Mouse (Mus musculus): Measurements from ENCODE around the gene Calml3. TPM values are rescaled to one million over a fixed set of nuclear protein-coding genes. Genes with fewer than 3 reads are reported as not detected.
A peak's percentile ranks its signal among the peaks of the same experiment; 100 is the strongest.
"Not testable (repeated sequence)": the region's sequence is repeated elsewhere in the genome, so short reads cannot be mapped to it uniquely, and the experiment has no call there.

The Calml3 gene
- polyA plus RNA-seq (2021), result 0.15 TPM

DNA sequence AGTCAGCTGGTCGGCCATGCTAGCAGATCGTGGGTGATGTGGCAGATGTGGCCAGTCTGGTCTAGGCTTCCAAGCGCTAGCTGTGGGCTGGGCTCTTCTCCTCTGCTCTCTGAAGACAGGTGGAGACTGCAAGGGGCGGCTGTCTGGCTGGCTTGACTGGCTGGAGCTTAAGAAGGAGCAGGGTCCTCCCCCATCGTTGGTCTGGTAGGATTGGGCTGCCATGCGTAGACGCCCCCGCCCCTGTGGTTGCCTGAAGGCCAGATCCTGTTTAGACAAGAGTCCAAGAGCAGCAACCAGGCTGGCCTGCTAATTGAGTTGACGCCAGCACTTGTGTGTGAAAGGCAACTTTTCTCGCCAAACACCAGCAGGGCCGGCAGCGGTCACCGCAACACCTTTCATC is at the start of gene Calml3:
Calml3 (minus strand) TSS at position 131 of the 400 bp plus-strand sequence.
- no peak for TF ChIP-seq CTCF (IDR thresholded peaks at IDR 0.05)
- ChIA-PET CTCF (no interaction called here), POLR2A (no interaction called here)
- in situ Hi-C loops (cut with MboI; ENCODE audit: low pct_unique_long_range_greater_than_20kb), result no loop called here
- no peak for ATAC-seq
- no peak for DNase-seq (ENCODE audit: low read depth, low spot score)
- H3K27me3 ChIP-seq, result no peaks in the 10 kb centered on the region

DNA sequence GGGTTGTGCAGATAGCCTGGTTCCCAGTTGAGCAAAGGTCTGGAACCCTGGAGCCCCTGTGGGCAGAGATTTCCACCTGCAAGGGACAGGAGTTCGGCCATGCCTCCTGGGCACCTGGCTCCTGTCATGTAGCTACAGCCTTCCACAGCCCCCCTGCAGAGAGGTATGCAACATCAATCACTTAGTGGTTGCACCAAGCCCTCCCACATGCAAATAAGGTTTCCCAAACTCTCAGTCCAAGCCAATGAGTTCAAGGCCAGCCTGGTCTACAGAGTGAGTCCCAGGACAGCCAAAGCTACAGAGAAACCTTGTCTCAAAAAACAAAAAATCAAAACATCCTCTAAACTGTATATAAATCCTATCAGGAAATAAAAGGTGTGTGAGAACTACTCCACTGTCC is 46.2 kb upstream of the Calml3 start:
- no peak for TF ChIP-seq CTCF (IDR thresholded peaks at IDR 0.05)
- in situ Hi-C loops (cut with MboI; ENCODE audit: low pct_unique_long_range_greater_than_20kb), result no loop called here
- no peak for DNase-seq (ENCODE audit: low read depth, low spot score)
- POLR2A ChIA-PET, result no interaction called here
- CTCF ChIA-PET, result no interaction called here
- ATAC-seq, result no peak
- H3K27me3 ChIP-seq, result no peaks in the 10 kb centered on the region

DNA sequence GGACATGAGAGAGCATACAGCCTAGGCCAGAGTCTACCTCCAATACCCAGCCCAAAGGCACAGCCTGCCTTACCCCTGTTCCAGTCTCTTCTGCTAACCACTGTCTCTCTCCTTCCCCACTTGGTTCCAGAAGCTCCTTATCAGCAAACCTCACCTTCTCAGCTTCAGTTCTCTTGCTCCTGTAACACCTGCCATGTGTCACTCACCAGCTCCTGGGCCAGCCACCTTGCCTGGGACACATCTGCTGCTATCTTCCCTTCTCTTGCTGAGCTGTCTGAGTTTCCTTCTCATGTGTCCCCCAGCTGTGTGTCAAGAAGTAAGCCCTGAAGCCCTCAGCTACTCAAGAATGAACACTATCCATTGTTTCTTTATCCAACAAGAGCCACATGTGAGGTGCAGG is 36.5 kb upstream of the Calml3 start:
- ATAC-seq; H3K27me3 ChIP-seq; DNase-seq (ENCODE audit: low read depth, low spot score); in situ Hi-C loops (cut with MboI; ENCODE audit: low pct_unique_long_range_greater_than_20kb); CTCF ChIA-PET; POLR2A ChIA-PET: not testable (repeated sequence)

GRCm38 (mm10) chr13:3837312-3837807 is 33.2 kb upstream of the Calml3 start, which contains the start of gene Calm4:
Calm4 (plus strand) TSS chr13:3837757.
- H3K27me3 ChIP-seq; in situ Hi-C loops (cut with MboI; ENCODE audit: low pct_unique_long_range_greater_than_20kb); POLR2A ChIA-PET; CTCF ChIA-PET; DNase-seq (ENCODE audit: low read depth, low spot score); ATAC-seq: not testable (repeated sequence)

DNA sequence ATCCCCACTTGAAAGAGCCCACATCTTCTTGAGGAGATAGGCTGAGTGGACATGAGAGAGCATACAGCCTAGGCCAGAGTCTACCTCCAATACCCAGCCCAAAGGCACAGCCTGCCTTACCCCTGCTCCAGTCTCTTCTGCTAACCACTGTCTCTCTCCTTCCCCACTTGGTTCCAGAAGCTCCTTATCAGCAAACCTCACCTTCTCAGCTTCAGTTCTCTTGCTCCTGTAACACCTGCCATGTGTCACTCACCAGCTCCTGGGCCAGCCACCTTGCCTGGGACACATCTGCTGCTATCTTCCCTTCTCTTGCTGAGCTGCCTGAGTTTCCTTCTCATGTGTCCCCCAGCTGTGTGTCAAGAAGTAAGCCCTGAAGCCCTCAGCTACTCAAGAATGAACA is 29.5 kb upstream of the Calml3 start:
- in situ Hi-C loops (cut with MboI; ENCODE audit: low pct_unique_long_range_greater_than_20kb); ATAC-seq; POLR2A ChIA-PET; CTCF ChIA-PET; DNase-seq (ENCODE audit: low read depth, low spot score); H3K27me3 ChIP-seq: not testable (repeated sequence)

DNA sequence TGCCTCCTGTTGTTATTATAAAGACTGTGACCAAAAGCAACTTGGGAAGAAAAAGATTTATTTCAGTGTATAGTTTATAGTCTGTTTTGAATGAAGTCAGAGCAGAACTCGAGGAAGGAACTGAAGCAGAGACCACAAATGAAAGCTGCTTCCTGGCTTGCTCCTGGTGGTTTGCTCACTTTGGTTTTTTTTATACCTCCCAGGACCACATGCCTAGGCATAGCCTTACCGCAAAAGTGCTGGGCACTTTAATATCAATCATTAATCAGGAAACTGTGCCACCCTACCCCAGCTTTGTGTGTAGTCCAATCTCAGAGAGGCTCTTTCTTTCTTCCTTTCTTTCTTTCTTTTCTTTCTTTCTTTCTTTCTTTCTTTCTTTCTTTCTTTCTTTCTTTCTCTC is 28.3 kb upstream of the Calml3 start:
- POLR2A ChIA-PET, result no interaction called here
- no peak for ATAC-seq
- no peaks in the 10 kb centered on the region for H3K27me3 ChIP-seq
- in situ Hi-C loops (cut with MboI; ENCODE audit: low pct_unique_long_range_greater_than_20kb), result no loop called here
- peak; percentile 31 for DNase-seq (ENCODE audit: low read depth, low spot score)
- TF ChIP-seq CTCF (IDR thresholded peaks at IDR 0.05), result no peak
- CTCF ChIA-PET, result no interaction called here

GRCm38 (mm10) chr13:3831994-3832393 is 27.9 kb upstream of the Calml3 start:
- ATAC-seq, result no peak

DNA sequence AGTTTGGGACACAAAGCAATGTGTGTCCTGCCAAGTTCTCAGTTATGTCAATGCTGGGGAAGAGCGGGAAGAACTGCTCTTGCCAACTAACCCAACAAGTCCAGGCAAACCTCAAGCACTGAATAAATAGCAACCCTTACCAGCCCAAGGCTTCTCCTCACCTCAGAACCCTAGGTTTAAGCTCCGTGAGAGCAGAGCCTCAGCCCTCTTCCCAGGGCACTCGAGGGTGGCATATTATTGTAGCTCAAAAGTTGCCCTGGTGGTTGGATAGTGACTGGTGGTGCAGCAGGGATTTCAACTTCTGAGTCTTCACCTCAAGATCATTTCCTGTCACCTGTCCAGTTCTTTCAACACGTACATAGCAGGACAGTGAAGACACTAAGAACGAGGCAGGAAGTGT is 27.4 kb upstream of the Calml3 start:
- CTCF ChIA-PET, result interaction anchor here (1.3 kb wide), 1 partner anchor 59 kb away, joined by 3 read pairs; no protein-coding TSS in a partner anchor
- ATAC-seq (no peak), DNase-seq (ENCODE audit: low read depth, low spot score) (no peak)
- in situ Hi-C loops (cut with MboI; ENCODE audit: low pct_unique_long_range_greater_than_20kb), result no loop called here
- POLR2A ChIA-PET, result no interaction called here
- no peaks in the 10 kb centered on the region for H3K27me3 ChIP-seq
- no peak for TF ChIP-seq CTCF (IDR thresholded peaks at IDR 0.05)

More at GRCm38 (mm10) chr13:3831994-3832393, 27.9 kb upstream of the Calml3 start:
- ChIA-PET POLR2A (no interaction called here), CTCF (interaction anchor here (1.3 kb wide), 1 partner anchor 58 kb away, joined by 3 read pairs; no protein-coding TSS in a partner anchor)
- in situ Hi-C loops (cut with MboI; ENCODE audit: low pct_unique_long_range_greater_than_20kb), result no loop called here
- no peak for TF ChIP-seq CTCF (IDR thresholded peaks at IDR 0.05)
- no peaks in the 10 kb centered on the region for H3K27me3 ChIP-seq
- DNase-seq (ENCODE audit: low read depth, low spot score), result no peak

- ATAC-seq (no peak), DNase-seq (ENCODE audit: low read depth, low spot score) (no peak)
- in situ Hi-C loops (cut with MboI; ENCODE audit: low pct_unique_long_range_greater_than_20kb), result no loop called here
- CTCF ChIA-PET, result interaction anchor here (0.8 kb wide), 1 partner anchor 24 kb away, joined by 3 read pairs; no protein-coding TSS in a partner anchor
- no peak for TF ChIP-seq CTCF (IDR thresholded peaks at IDR 0.05)
- H3K27me3 ChIP-seq, result no peaks in the 10 kb centered on the region
- POLR2A ChIA-PET, result no interaction called here
These were observed 21.6 kb upstream of the Calml3 start for GRCm38 (mm10) chr13:3825726-3826125.

- ATAC-seq (peak; percentile 65), DNase-seq (ENCODE audit: low read depth, low spot score) (no peak)
- in situ Hi-C loops (cut with MboI; ENCODE audit: low pct_unique_long_range_greater_than_20kb), result no loop called here
- ChIA-PET CTCF (interaction anchor here (2.1 kb wide), 1 partner anchor 24 kb away, joined by 5 read pairs; no protein-coding TSS in a partner anchor), POLR2A (no interaction called here)
- no peaks in the 10 kb centered on the region for H3K27me3 ChIP-seq
- no peak for TF ChIP-seq CTCF (IDR thresholded peaks at IDR 0.05)
These were observed 18.0 kb upstream of the Calml3 start for GRCm38 (mm10) chr13:3822105-3822504.

DNA sequence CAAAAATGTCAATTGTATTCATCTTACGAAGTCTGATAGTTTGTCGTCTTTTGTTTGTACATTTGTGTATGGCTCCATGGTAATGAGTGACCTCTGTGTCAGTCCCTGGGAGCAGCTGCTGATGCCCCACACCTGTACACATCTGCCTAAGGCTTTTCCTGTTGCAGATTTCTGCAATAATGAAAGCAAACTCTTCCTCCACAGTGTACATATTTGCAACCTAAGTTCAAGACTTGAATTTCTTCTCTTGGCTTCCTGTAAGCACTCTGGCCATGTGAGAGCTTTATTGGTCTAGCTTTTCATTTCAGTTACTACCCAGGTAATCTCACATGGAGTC is 14.6 kb upstream of the Calml3 start:
- ChIA-PET CTCF (interaction anchor here (1.6 kb wide), 1 partner anchor 10 kb away, joined by 4 read pairs; no protein-coding TSS in a partner anchor), POLR2A (no interaction called here)
- in situ Hi-C loops (cut with MboI; ENCODE audit: low pct_unique_long_range_greater_than_20kb), result no loop called here
- no peak for TF ChIP-seq CTCF (IDR thresholded peaks at IDR 0.05)
- H3K27me3 ChIP-seq, result no peaks in the 10 kb centered on the region
- DNase-seq (ENCODE audit: low read depth, low spot score) (no peak), ATAC-seq (no peak)
